Mouse (Mus musculus) heart, adult 2 months (tissue): ENCODE data around the gene Fuz.

Source experiments
- CTCF ChIP-seq: fragments of 200-600 bp; IDR thresholded peaks from 2 replicates; pipeline ENCODE4 v1.8.1; 2022; ENCODE audit warnings: antibody characterized with exemption, mild to moderate bottlenecking, moderate library complexity
- EP300 ChIP-seq: fragments of 200-500 bp; IDR thresholded peaks from 2 replicates; pipeline ENCODE4 v1.6.1; 2011; ENCODE audit warnings: low read depth, low read length, control low read depth; ENCODE audit not compliant: insufficient read depth
- POLR2A ChIP-seq: fragments of 200-500 bp; IDR thresholded peaks from 2 replicates; pipeline ENCODE4 v1.6.1; 2011; ENCODE audit warnings: mild to moderate bottlenecking, low read depth, low read length, control low read depth; ENCODE audit not compliant: insufficient read depth

DNA sequence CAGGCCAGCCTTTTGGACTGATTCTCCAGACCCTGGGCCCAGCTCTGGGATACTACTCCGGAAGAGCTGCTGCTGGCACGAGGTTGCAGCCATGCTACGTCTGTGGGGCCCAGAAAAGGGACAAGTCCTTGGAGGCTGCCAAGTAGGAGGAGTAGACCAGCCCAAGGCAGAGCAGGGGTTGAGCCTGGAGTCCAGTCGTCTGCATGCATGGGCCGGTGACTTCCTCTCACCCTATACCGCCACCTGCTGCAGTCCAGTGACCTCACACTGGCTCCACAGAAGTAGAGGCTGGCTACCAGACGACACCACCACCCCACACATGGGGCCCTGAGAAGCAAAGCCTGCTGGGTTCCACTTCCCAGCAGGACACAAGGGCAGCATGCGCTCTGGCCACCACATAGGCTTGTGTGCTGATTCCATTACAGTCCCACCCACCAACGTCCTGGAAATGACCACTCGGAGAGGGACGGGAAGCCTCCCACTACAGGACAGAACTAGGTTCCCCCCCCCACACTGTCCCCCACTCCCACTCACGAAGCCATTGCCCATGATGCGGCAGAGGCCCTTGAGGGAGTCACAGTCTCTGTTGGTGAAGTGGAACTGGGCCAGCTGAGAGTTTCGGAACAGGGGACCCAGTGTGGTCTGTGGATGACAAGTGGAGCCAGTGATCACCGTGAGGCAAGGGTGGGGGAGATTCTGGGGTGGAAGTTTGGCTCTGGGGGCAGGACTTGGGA lies 29.4 kb upstream of the Fuz start:
- TF ChIP-seq EP300 (0 out of 2 replicates have a peak, but pooled peaks have one; percentile 39), CTCF (peak; percentile 51), POLR2A (0 out of 2 replicates have a peak, but pooled peaks have one; percentile 35)
